Mouse (Mus musculus) myocyte (in vitro differentiated cells): ENCODE measurements around the gene Sncb.

ENCODE experiments used
- E2F4 ChIP-seq: IDR thresholded peaks from one replicate; pipeline ENCODE4 v1.6.1; 2011; ENCODE audit warnings: mild to moderate bottlenecking, control low read depth, moderate library complexity; ENCODE audit not compliant: insufficient read depth
- MAX ChIP-seq: IDR thresholded peaks from one replicate; pipeline ENCODE4 v1.6.1; 2011; ENCODE audit warnings: low read depth, mild to moderate bottlenecking, control low read depth
- POLR2A ChIP-seq: IDR thresholded peaks from one replicate; pipeline ENCODE4 v1.6.1; 2011; ENCODE audit warnings: low read depth, mild to moderate bottlenecking, control low read depth, moderate library complexity; ENCODE audit not compliant: insufficient read length
- POLR2AphosphoS2 ChIP-seq: IDR thresholded peaks from one replicate; pipeline ENCODE4 v1.6.1; 2011; ENCODE audit warnings: low read depth, control low read depth; ENCODE audit not compliant: insufficient read length
- SRF ChIP-seq: IDR thresholded peaks from one replicate; pipeline ENCODE4 v1.6.1; 2011; ENCODE audit warnings: low read depth; ENCODE audit not compliant: control insufficient read depth, insufficient read length
- TCF12 ChIP-seq: IDR thresholded peaks from one replicate; pipeline ENCODE4 v1.6.1; 2011; ENCODE audit warnings: mild to moderate bottlenecking, control low read depth; ENCODE audit not compliant: poor library complexity, insufficient read depth, severe bottlenecking
- TCF3 ChIP-seq: IDR thresholded peaks from one replicate; pipeline ENCODE4 v1.6.1; 2011; ENCODE audit warnings: low read depth, control low read depth; ENCODE audit not compliant: insufficient read length
- USF1 ChIP-seq: IDR thresholded peaks from one replicate; pipeline ENCODE4 v1.6.1; 2011; ENCODE audit warnings: low read depth, mild to moderate bottlenecking, control low read depth, moderate library complexity

- TF ChIP-seq POLR2A: no peak
- no peak for TF ChIP-seq E2F4
- TF ChIP-seq TCF12: no peak
- no peak for TF ChIP-seq USF1
- no peak for TF ChIP-seq POLR2AphosphoS2
- no peak for TF ChIP-seq SRF
- TF ChIP-seq MAX: no peak
- no peak for TF ChIP-seq TCF3
Measured at GRCm38 (mm10) chr13:54749061-54749863, 17.1 kb downstream of the Sncb start.
